Mouse (Mus musculus) retina, embryonic 14.5 days (tissue): Measurements from ENCODE around the gene Gm5134.

Experiments used
- DNase-seq: peaks from one replicate; pipeline ENCODE4 v3.0.0-alpha.2; 2015; ENCODE audit warnings: low spot score

Gm5134 gene

DNA sequence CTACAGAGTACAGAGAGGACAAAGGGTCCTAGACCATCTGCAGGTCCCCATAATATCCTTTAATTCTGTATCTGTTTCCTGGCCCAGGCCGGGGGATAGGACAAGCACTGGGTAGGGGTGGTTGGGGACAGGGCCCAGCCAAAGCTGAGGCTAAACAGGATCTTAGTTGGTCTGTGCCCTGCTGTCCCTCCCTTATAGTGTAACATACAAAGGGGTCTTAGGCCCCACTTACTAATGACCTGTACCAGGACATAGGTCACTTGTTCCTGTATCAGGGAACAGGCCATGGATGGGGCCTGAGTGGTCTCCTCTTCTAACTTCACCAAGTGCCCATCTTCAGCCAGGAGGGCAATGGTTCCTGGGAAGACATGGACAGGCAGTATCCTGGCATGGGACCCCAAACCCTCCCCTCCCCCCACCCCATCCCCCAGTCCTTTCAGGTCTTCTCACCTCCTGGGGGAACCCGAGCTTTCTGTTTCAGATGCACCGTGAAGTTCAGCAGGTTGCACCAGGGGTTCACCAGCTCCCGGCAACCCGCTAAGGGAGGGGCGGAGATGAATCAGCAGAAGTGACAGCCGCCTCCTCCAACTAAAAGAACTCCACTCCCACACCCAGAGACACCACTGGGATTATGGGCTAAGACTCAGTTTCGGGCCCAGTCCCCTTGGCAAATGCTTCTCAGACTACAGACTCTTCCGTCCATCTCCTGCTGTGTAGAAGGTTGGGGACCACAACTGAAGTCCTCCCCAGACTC is 14.7 kb upstream of the Gm5134 start:
- DNase-seq = no peak

DNA sequence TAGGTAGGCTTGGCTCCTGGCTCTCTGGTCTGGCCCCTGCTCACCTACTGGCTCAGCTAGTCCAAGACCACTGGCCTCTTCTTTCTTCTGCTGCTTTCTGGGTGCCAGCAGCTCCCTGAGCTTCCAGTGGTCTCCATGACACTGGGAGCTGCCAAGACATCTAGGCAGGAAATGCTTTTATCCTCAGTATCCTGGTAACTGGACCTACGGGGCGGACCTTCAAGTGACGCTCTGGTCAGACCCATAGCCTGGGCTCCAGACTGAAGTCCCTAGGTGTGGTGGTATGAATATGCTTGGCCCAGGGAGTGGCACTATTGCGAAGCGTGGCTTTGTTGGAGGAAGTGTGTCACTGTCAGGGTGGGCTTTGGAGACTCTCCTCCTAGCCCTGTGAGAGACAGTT is 13.8 kb upstream of the Gm5134 start, which contains the start of gene Gm867:
Gm867 (minus strand) TSS at position 153 of the 400 bp plus-strand sequence.
- no peak for DNase-seq

DNA sequence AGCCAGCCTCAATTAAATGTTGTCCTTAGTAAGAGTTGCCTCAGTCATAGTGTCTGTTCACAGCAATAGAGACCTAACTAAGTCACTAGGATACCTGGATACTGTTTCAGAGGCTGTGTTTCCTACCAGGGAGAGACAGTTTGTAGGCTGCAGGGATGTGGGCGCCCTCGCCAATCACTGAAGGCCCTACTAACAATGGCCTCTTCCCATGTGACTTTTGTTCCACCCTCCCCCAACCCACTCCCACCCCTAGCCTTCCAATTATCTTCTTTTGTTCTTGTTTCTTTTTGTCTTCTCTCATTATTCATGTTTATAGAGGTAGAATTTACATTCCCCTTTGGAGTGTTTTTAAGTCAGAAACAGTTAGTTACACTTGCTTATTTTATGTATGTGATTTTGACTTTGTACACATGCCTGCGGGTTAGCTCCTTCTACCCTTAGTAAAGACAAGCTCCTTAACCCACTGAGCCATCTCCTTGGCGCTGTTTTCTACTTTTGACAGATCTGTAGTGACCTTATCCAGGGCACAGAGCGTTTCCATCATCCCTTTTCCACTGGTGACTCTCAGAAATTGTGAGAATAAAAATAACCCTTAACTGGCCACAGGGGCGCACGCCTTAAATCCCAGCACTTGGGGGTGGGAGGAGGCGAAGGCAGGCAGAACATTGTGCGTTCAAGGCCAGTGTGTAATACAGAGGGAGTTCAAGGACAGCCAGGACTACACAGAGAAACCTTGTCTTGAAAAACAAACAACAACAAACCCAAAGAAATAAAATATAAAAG is 13.1 kb upstream of the Gm5134 start:
- DNase-seq = peak; percentile 54

- DNase-seq = no peak
Observed at GRCm38 (mm10) chr10:75942736-75943477, 11.4 kb upstream of the Gm5134 start, which contains the start of gene Vpreb3. Gene Vpreb3 (plus strand): TSS chr10:75943057.

GRCm38 (mm10) chr10:75944066-75944772 is 10.1 kb upstream of the Gm5134 start:
- DNase-seq = no peak

DNA sequence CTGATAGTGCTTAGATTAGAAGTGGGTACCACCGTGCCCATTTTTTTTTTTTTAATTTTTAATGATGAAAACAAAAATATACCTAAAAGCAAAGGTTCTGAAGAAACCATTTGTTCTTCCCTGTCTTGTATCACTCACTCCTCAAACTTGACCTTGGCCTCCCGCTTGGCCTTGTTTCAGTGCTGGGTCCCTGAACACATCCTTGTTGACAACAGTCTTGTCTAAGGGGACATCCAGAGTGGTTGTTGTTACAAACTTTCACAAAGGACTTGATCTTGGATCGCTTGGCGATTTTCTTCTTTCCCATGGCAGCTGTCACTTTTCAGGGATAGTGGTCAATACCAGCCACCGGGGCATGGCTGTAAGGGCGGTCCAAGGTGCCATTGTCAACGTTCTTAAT is 9.1 kb upstream of the Gm5134 start:
- DNase-seq = no peak

- DNase-seq = no peak
Observed at GRCm38 (mm10) chr10:75945896-75946295, 8.4 kb upstream of the Gm5134 start.

GRCm38 (mm10) chr10:75948079-75948478 is 6.2 kb upstream of the Gm5134 start:
- DNase-seq = no peak

DNA sequence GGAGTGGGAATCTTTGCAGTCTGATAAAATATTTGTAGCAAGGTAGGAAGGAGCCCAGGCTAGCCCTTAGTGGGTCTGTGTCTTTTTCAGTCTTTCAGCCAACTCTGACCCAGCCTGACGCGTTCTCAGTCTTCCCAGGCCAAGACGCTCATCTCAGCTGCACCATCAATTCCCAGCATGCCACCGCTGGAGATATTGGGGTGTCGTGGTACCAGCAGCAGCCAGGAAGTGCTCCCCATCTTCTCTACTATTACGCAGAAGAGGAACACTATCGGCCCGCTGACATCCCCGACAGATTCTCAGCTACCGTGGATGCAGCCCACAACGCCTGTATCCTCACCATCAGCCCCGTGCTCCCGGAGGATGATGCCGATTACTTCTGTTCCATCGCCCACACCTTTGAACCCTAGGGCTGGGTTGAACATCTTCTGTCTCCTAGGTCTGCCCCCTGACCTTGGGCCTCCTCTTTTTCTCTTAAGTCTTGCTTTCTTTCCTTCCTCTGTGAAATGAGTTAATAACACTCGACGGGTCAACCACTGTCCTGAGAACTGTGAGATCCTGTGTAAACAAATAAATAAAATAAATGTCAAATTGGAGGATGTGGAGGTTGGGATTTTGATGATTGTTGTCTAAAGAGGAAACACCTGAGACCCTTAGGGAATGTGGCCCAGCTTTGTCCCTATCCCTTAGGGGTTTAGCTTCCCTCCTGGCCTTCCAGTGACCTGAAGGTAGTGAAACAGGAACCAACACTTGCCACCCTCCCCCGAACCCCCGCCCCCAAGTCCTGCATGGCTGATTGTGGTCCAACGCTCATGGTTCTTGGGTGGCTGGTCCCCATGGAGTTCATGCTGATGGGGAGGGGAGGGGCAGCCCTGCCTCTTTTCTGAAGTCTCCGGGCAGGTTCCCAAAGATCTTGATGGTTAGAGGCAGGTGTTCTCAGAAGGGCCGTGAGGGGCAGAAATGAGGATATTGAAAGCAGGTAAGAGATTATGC is 5.0 kb upstream of the Gm5134 start:
- DNase-seq = no peak

DNA sequence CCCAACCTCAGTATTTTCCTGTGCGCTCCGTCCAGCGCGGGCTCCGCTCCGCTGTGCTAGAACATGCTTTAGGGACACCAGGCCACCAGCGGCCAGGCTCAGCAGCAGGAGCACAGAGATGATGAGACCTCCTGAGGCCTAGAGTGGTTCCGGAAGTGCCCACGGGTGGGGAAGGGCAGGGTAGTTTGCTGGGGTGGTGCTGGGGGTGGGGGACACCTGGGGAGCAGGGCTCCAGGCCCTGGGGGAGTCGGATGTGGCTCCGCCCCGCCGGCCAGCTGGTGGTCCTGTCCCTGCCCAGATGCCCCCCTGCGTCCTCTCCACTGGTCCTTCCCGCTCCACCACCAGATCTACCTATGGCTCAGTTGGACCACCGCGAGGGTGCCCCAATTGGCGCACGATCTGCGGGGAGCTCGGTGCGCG is 3.5 kb upstream of the Gm5134 start:
- DNase-seq = peak; percentile 70

DNA sequence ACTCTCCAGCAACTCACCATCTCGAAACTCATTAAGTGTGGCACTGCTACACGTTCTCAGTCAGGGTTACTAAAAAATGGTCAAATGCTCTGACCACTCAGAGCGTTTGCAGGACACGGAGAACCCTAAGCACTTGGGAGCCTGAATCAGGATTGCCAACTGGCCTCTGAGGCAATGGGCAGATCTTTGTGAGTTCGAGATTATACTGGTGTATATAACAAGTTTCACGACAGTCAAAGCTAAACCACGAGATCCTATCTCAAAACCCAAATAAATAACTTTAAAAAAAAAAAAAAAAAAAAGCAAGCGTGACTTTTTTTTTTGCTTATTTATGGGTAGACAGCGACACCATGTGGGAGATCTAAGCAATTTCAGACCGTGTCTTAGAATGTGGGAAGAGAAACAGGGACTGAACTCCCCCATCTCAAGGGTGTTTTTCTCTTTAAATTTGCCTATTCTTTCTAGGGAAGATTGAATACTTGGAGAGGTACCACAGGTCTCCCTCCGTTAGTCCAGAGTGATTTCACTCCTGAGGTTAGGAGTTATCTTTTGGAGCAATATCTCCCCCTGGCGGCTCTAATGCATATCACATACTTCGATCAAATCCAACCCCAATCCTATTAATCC is 2.8 kb upstream of the Gm5134 start:
- DNase-seq = peak; percentile 82

GRCm38 (mm10) chr10:75973846-75974245 is 19.5 kb downstream of the Gm5134 start:
- no peak for DNase-seq

DNA sequence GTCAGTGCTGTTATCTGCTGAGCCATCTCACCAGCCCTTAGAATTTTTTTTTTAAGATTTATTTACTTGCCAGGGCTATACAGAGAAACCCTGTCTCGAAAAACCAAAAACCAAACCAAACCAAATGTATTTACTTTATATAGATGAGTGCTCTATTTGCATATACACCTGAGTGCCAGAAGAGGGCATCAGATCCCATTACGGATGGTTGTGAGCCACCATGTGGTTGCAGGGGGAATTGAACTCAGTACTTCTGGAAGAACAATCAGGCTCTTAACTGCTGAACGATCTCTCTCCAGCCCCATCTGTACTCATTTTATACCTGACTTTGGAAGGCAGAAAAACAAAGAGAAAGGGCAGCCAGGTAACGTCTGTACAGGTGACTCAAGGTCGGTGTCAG is 20.9 kb downstream of the Gm5134 start:
- DNase-seq = no peak

- no peak for DNase-seq
Observed at GRCm38 (mm10) chr10:75978119-75978834, 24.0 kb downstream of the Gm5134 start.

DNA sequence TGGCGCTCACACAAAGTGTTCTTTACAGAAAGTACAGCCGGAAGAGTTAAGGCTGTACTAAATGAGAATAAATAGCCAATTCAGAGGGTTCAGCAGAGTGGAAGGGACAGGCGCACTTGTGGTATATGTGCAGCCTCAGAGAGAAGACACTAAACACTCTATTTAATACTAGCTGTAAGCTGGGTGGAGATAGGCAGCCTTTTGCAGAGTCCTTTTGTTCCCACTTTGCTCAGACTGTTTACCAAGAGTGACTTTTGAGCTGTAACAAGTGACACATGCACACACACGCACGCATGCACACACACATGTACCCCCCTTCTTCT is 24.5 kb downstream of the Gm5134 start:
- no peak for DNase-seq

DNA sequence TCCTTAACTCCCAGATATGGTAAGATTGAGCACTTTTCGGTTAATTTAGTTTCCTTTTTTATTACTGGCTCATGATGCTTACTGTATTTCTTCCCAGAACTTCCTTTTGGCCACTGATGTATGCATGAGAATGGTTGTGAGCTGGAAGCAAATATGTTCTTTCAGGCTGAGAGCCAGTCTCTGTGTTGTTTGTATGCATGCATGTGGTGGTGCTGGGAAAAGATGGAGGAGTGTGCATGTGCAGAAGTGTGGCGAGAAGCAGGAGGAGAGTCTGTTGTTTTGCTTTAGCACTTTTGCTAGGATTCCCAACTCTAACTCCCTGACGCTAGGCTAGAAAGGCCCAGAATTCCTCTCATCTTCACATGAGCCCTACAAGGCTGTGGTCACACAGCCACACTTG is 25.1 kb downstream of the Gm5134 start:
- DNase-seq = no peak

GRCm38 (mm10) chr10:75990430-75991042 is 36.2 kb downstream of the Gm5134 start:
- no peak for DNase-seq

GRCm38 (mm10) chr10:75993616-75994240 is 39.4 kb downstream of the Gm5134 start:
- no peak for DNase-seq
